ENCODE assay signal across 7 mouse cellular contexts in the genomic region with DNA sequence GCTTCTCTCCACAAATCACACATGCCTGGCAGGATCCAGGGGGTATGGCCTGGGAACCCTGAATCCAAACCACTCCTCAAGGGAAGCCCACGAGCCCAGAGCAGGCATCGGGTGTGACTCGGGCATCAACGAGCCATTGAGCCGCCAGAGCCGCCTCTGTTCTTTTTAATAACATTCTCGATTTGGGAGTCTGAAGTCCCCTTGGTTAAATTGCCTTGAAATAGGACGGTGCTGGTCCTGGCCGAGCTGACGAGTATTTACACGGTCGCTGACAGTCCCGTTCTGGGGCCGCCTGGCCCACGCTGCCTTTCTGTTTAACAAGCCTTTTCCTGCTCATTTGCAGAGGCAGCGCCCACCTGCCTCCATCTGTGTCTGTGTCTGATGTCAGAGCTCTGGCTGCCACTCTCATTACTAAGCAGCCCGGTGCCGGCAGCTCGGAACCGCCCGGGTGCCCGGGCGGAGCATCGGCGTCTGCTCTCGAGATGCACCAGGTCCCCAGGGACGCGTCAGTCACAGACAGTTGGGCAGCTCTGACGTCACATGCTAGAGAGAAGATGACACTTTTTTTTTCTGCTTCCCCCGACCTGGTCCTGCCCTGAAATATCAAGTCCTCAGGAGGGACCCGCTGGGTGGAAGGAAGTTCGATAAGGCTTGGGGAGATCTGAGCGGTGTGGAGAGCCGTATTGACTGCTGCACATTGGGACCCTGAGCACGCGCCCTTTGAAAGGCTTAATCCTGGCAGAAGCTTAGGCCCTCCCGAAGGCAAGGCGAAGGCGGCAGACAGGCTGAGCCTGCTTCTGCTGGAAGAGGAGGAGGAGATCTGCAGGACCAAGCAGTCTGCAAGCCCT. TPM values are rescaled to one million over a fixed set of nuclear protein-coding genes. Genes with fewer than 3 reads are reported as not detected.
DNase-seq lines count a peak whose midpoint lies in the region; ATAC-seq and TF ChIP-seq lines count a peak whose summit lies in the region.

No protein-coding gene starts in this region.

- no peaks in the 10 kb centered on the region for H3K9me3 ChIP-seq in CH12.LX (replicated peaks; ENCODE audit: low read length)

- TF ChIP-seq CTCF in CH12.LX (conservative IDR thresholded peaks at IDR 0.05 in 1 of 2, IDR thresholded peaks at IDR 0.05 in 1 of 2; ENCODE audit: low read depth in 2 of 2, low read length in 2 of 2): no peak

- H3K36me3 ChIP-seq in CH12.LX (replicated peaks in 1 of 2; ENCODE audit: control insufficient read depth in 1 of 2, insufficient read depth in 1 of 2, low read length in 1 of 2): no peaks in the 10 kb centered on the region

- in situ Hi-C loops in CH12.LX (cut with MboI; ENCODE audit: low pct_ligation_motif_present, low pct_unique_long_range_greater_than_20kb, low sequenced_read_pairs): no loop called here

- H3K4me1 ChIP-seq in CH12.LX (ENCODE audit: control insufficient read depth in 1 of 2, insufficient read depth in 2 of 2): peaks cover 4 to 16% of the 10 kb centered on the region in 2 experiments; a peak in 3 of 4 replicates

- ATAC-seq in frontal cortex, adult (ENCODE audit: low TSS enrichment): peak; percentile 85
- ATAC-seq in erythroid progenitor cell, adult 5-6 weeks (replicated peaks; ENCODE audit: low FRiP score, poor library complexity, severe bottlenecking): no peak

- no peak for TF ChIP-seq RAD21 in CH12.LX (IDR thresholded peaks at IDR 0.05; ENCODE audit: low read depth, low read length)

- H3K27me3 ChIP-seq in CH12.LX (replicated peaks): peaks cover 87% of the 10 kb centered on the region

- no peak for TF ChIP-seq POLR2A in CH12.LX (IDR thresholded peaks at IDR 0.05; ENCODE audit: low read depth, low read length)

- no peak for TF ChIP-seq EP300 in CH12.LX (IDR thresholded peaks at IDR 0.05; ENCODE audit: low read length)

- H3K27ac ChIP-seq in CH12.LX (ENCODE audit: insufficient read depth, low read depth): no peak overlapping the region

- peak overlapping the region in 1 of 3 experiments; percentile 1 for H3K4me3 ChIP-seq in CH12.LX (replicated peaks in 1 of 3; ENCODE audit: low read depth in 2 of 3, low read length in 2 of 3, poor library complexity in 1 of 3)

- H3K4me2 ChIP-seq in CH12.LX (ENCODE audit: insufficient read depth, low read depth, poor library complexity, severe bottlenecking): peak overlapping the region; percentile 64

- dilution Hi-C loops in CH12.LX (cut with MboI; ENCODE audit: extremely low pct_ligation_motif_present, extremely low pct_unique_long_range_greater_than_20kb, low sequenced_read_pairs): no loop called here

- DNase-seq in CH12.LX (ENCODE audit: extremely low read depth): peak; percentile 95
- DNase-seq in T-cell, adult 2 months (ENCODE audit: low spot score): peak; percentile 69
- peak; percentile 78 to 83 for DNase-seq in layer of hippocampus, postnatal 36 days
- DNase-seq in lung, postnatal 36 days: peak; percentile 70
- peak; percentile 81 for DNase-seq in right cerebral cortex, postnatal 25 days

- H3K9ac ChIP-seq in CH12.LX (ENCODE audit: insufficient read depth, low read depth): no peak overlapping the region

- no peaks in the 10 kb centered on the region for H3K79me2 ChIP-seq in CH12.LX (replicated peaks; ENCODE audit: control insufficient read depth, extremely low read depth, insufficient read depth, poor library complexity, severe bottlenecking)

TF ChIP-seq in CH12.LX, 34 proteins besides CTCF, POLR2A, EP300 and RAD21:
- TF ChIP-seq MXI1 (IDR thresholded peaks at IDR 0.05; ENCODE audit: low read depth, low read length) (0 out of 2 replicates have a peak, but pooled peaks have one; percentile 47), SMC3 (IDR thresholded peaks at IDR 0.05; ENCODE audit: low read depth, low read length) (no peak), IRF4 (IDR thresholded peaks at IDR 0.05; ENCODE audit: low read depth, low read length) (peak; percentile 45; the same call in 1 of the 2 replicates), ETS1 (conservative IDR thresholded peaks at IDR 0.05; ENCODE audit: low read depth, low read length) (peak; percentile 69), MAX (IDR thresholded peaks at IDR 0.05; ENCODE audit: low read length) (peak; percentile 47; the same call in 1 of the 2 replicates), USF2 (conservative IDR thresholded peaks at IDR 0.05; ENCODE audit: low read depth, low read length) (no peak), KAT2A (IDR thresholded peaks at IDR 0.05; ENCODE audit: insufficient replicate concordance, low read length) (0 out of 2 replicates have a peak, but pooled peaks have one; percentile 58), JUN (IDR thresholded peaks at IDR 0.05; ENCODE audit: insufficient read depth, low read depth, low read length) (0 out of 2 replicates have a peak, but pooled peaks have one; percentile 22), JUND (conservative IDR thresholded peaks at IDR 0.05; ENCODE audit: low read depth, low read length) (0 out of 2 replicates have a peak, but pooled peaks have one; percentile 16), ELF1 (IDR thresholded peaks at IDR 0.05; ENCODE audit: low read depth, low read length) (0 out of 2 replicates have a peak, but pooled peaks have one; percentile 21), MYC (IDR thresholded peaks at IDR 0.05; ENCODE audit: low read depth, low read length) (no peak), ZNF384 (IDR thresholded peaks at IDR 0.05; ENCODE audit: low read depth, low read length) (peak; percentile 94), SIN3A (IDR thresholded peaks at IDR 0.05; ENCODE audit: low read length) (peak; percentile 35; the same call in 1 of the 2 replicates), BHLHE40 (IDR thresholded peaks at IDR 0.05; ENCODE audit: low read depth, low read length) (peak; percentile 69), GABPA (IDR thresholded peaks at IDR 0.05; ENCODE audit: insufficient replicate concordance, low read depth, low read length) (peak; percentile 19; the same call in 1 of the 2 replicates)

RNA-seq across cellular contexts. Expression of a gene that starts 12.4 kb away (rescaled TPM):
- total RNA-seq in CH12.LX (2012; rRNA removed): not detected in 2 replicates
- not detected in 2 replicates for total RNA-seq in CH12.LX (2014; rRNA removed)
- not detected in 2 replicates for polyA plus RNA-seq in CH12.LX (2012; ENCODE audit: insufficient read length, low read depth)
- total RNA-seq in layer of hippocampus, postnatal 36 days (2021): not detected
- not detected in 2 replicates for total RNA-seq in erythroid progenitor cell, adult 5-6 weeks (2015; ENCODE audit: low replicate concordance)
- not detected in 2 replicates for total RNA-seq in erythroid progenitor cell, adult 5-6 weeks (2017; ENCODE audit: low replicate concordance)

RNA-seq across cellular contexts. Expression of a gene that starts 23.1 kb away (rescaled TPM):
- total RNA-seq in CH12.LX (2012; rRNA removed) (0.04 TPM in 2 replicates), CH12.LX (2014; rRNA removed) (0.04 and 0.15 TPM in 2 replicates)
- 0.09 and 0.10 TPM in 2 replicates for polyA plus RNA-seq in CH12.LX (2012; ENCODE audit: insufficient read length, low read depth)
- total RNA-seq in layer of hippocampus, postnatal 36 days (2021): 100 to 1,000 TPM; 105 to 114 TPM
- not detected in 2 replicates for total RNA-seq in erythroid progenitor cell, adult 5-6 weeks (2015; ENCODE audit: low replicate concordance)
- total RNA-seq in erythroid progenitor cell, adult 5-6 weeks (2017; ENCODE audit: low replicate concordance): not detected in 2 replicates

Comparison
In these comparisons a context has a peak if more than half of its experiments do, and no peak if none do; other contexts are left out.
1. RNA of a gene that starts 23.1 kb away (total RNA-seq): 105 to 114 TPM in layer of hippocampus, postnatal 36 days; 0.04 to 0.15 TPM in CH12.LX and not detected in erythroid progenitor cell, adult 5-6 weeks; every median in the first group is over 10 times any median in the second.
2. Peak in every context shown above with its lines, with median percentiles within 50 percentile points of each other: DNase-seq.